Mouse (Mus musculus) liver (tissue): ENCODE results near the gene Tars.
A peak's percentile ranks its signal among the peaks of the same experiment; 100 is the strongest.

Experiments used
- DNase-seq: peaks from one replicate; pipeline ENCODE4 v3.0.0-alpha.2; 2020; ENCODE audit warnings: mixed read lengths

The Tars gene

GRCm38 (mm10) chr15:11399356-11400067 lies at the start of gene Tars:
Tars (minus strand) TSS chr15:11399665.
- DNase-seq = peak; percentile 97

- DNase-seq = no peak
These were observed 37.9 kb upstream of the Tars start for GRCm38 (mm10) chr15:11437361-11437760.

GRCm38 (mm10) chr15:11436709-11437280 lies 37.3 kb upstream of the Tars start:
- DNase-seq = no peak

DNA sequence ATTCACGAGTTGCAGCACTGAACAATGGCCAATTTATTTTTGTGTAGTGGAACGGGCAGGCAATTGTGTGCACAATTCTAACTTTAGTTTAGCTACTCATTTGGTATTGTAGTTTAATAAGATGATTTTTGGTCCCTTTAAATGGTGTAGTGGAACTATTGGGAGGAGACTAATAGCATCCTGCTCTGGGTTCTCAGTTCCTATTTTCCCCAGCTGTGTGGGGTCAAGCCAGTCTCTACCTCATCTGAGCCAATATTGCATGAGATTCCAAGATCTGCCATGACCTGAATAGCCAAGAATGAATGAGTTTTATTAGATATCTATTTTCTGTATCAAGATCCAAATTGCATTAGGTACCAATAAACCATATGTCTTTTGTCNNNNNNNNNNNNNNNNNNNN lies 27.4 kb upstream of the Tars start:
- no peak for DNase-seq

DNA sequence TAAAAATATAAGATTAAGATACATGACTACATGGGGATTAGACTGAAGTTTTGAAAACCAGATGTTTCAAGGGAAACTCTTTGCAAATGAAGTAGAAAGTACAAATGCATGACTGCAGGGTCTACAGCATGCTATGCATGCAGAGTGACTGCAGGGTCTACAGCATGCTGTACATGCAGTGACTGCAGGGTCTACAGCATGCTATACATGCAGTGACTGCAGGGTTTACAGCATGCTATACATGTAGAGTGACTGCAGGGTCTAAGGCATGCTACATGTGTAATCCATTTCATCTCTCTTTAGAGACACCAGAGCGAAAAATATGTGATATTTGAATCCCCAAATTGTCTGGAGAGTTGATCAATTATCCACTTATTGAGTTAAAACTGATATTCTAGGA lies 14.0 kb upstream of the Tars start:
- no peak for DNase-seq

- DNase-seq = no peak
These were observed 13.1 kb upstream of the Tars start for GRCm38 (mm10) chr15:11412542-11412941.

DNA sequence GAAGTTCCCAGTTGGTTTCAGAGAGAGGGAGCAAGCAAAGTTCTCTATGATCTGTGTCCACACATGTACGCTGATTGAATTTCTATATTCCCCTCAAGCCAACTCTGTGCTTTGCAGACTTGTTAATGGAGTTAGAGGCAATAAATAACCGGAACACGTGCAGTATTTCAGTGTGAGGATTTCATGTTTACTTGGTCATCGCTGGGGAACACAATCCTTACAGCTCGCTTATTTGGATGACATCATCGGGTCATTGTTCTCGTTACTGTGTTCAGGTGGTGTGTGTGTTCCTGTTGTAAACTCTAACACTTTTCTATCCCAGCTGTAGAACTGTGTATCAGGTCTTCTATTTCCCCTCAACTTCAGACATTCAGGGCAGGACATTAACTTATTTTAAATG lies 12.4 kb upstream of the Tars start:
- no peak for DNase-seq

DNA sequence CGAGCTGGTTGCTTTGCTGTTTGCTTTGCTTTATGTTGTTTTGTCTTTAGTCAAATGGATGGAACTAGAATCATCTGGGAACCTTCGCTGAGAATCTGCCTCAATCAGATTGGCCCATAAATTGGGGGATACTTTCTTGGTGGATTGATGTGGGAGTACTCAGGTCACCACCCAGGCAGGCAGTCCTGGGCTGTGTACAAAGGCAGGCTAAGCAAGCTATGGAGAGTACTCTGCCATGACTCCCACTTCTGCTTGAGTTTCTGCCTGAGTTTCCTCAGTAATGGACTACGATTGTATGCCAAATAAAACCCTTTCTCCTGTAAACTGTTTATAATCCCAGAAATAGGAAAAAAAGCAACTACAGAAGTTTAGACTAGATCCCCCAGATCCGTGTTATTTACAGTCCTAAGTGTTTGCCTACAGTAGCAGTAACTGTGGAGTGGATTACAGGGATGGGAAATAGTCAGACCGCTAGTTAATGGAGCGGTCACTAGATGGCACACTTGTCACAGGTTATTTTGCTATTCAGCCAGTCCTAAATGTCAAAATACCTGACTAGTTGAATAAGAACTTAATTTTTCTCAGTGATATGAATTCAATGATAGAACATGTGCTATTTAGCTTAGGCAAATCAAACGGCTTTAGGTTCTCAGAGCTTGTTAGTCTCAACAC lies 8.8 kb upstream of the Tars start:
- no peak for DNase-seq

DNA sequence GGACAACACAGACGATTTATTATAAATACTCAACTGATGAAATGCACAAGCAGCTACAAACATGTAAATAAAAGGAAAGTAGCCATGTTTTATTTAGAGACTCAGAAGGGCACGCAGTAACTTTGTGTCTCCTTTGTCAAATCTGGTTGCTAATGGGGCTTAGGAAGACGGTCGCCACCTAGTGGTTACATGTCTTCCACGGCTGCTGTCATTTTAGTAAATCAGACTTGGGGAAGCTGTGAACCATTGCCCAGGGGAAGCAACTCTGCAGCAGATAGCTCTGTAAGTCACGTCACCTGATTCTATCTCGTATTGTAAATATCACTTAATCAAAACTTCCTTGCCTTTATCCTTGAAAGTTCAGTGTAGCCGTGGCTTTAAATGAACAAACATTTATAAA lies 7.9 kb upstream of the Tars start:
- DNase-seq = peak; percentile 54

GRCm38 (mm10) chr15:11406769-11407168 lies 7.3 kb upstream of the Tars start:
- DNase-seq = no peak

DNA sequence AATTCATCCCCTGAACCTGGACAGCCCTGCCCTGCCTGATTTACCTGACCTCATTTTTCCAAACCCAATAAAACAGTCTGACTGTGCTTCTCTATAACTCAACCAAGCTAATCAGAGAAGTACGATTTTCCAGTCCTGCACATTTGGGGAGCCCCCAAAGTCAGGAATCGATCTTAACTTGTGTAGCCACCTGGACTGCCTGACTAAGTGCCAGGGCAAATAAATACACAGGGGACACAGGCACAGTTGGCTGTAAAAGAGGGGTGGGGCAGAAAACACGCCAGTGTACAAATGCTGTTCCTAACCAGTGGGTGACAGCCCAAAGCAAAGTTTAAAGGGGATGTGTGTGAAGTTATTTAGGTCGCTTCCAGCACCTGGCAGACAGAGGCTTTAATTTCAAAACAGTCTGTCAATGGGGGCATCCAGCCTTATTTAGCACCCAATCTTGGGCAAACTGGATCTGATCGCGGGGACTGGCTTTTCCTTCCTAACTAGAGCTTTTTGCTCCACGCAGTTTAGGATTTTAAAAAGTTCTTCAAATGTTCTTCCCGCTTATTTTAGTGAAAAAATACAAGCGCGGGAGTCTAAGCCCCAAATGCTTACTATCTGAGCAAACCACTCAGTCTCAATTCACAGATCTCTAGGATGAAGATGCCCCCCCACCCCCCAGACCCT lies 652 bp downstream of the Tars start:
- no peak for DNase-seq

DNA sequence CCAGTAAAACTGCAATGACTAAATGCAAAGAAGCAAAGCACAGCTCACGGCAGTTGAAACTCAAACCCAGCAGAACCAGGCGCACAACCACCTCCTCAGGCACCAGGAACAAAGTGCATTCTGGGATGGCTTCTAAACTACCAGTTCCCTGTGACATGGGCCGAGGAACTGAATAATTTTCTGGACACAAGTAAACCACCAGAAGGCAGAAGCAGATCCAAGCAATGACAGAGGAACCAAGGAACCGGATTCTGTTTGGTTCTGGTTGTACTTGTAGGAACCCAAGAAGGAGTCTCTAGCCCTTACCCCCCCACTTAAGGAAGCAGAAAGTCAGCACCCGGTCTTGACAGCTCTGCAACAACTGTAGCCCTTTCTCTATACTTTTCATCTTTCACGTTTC lies 3.0 kb downstream of the Tars start:
- DNase-seq = no peak

DNA sequence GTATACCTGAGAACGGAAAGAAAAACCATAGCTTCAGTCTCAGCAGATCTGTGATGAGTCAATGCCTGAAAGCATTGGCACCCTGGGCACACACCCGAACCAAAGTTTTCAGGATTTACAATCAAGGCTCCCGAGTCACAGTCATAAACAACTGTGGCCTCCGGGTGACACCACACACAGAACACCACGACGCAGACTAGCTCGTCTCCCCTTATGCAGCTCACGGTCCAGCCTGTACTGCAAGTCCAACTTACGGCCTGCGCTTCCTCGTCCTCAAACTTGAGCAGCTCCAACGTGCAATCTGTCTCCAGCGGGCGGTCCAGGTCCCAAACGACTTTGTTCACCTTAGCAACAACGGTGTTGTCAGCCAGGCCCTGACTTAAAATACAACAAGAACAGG lies 6.6 kb downstream of the Tars start:
- DNase-seq = no peak

DNA sequence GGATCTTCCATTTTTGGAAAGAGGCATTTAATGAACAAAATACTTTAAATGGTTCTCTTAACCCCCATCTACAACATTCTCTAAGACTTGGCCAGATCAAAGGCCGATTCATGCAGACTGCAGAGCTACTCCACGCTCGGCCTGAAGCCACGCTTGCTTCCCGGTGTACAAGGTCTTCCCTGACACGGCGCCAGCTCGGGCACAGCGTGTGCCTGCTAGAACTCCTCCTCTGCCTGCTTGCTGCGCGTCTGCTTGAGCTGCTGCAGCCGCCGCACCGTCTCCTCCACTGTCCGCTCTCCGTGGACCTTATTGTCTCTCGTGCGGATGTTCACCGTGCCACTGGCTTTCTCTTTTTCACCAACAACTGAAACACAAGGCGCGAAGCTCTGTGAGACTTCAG lies 15.7 kb downstream of the Tars start:
- no peak for DNase-seq

GRCm38 (mm10) chr15:11382585-11382984 lies 16.9 kb downstream of the Tars start:
- DNase-seq = no peak

DNA sequence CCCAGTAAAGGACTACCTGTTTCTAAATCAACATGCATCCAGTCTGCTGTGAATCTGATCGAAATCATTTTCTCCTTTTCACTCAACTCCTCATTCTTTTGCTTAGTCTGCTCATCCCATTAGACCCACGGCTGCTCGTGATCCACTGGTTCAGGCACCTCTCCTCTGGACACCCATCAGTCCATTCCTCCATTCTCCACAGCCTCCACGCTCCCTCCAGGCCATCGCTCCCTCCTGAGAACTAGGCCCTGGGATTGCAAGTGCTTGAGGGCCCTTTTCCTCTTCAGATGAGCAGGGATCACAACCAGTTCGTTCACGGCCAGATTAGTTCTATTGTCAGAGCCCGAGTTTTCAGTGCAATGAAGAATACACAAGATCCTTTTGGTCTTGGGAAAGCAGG lies 18.8 kb downstream of the Tars start:
- DNase-seq = no peak

GRCm38 (mm10) chr15:11380087-11380530 lies 19.4 kb downstream of the Tars start:
- no peak for DNase-seq

GRCm38 (mm10) chr15:11379431-11380086 lies 19.9 kb downstream of the Tars start:
- DNase-seq = no peak

- DNase-seq = no peak
These were observed 28.9 kb downstream of the Tars start for GRCm38 (mm10) chr15:11370477-11371085.

GRCm38 (mm10) chr15:11369572-11369971 lies 29.9 kb downstream of the Tars start:
- DNase-seq = no peak

- DNase-seq = no peak
These were observed 34.7 kb downstream of the Tars start for GRCm38 (mm10) chr15:11364795-11365194.

GRCm38 (mm10) chr15:11364112-11364511 lies 35.4 kb downstream of the Tars start:
- no peak for DNase-seq

- no peak for DNase-seq
These were observed 37.6 kb downstream of the Tars start for GRCm38 (mm10) chr15:11361824-11362223.
